Mouse (Mus musculus): ENCODE data around the gene Map3k5. TPM values are rescaled to one million over a fixed set of nuclear protein-coding genes. Genes with fewer than 3 reads are reported as not detected.

Map3k5 gene
- 14.8 TPM for polyA plus RNA-seq (2021)

DNA sequence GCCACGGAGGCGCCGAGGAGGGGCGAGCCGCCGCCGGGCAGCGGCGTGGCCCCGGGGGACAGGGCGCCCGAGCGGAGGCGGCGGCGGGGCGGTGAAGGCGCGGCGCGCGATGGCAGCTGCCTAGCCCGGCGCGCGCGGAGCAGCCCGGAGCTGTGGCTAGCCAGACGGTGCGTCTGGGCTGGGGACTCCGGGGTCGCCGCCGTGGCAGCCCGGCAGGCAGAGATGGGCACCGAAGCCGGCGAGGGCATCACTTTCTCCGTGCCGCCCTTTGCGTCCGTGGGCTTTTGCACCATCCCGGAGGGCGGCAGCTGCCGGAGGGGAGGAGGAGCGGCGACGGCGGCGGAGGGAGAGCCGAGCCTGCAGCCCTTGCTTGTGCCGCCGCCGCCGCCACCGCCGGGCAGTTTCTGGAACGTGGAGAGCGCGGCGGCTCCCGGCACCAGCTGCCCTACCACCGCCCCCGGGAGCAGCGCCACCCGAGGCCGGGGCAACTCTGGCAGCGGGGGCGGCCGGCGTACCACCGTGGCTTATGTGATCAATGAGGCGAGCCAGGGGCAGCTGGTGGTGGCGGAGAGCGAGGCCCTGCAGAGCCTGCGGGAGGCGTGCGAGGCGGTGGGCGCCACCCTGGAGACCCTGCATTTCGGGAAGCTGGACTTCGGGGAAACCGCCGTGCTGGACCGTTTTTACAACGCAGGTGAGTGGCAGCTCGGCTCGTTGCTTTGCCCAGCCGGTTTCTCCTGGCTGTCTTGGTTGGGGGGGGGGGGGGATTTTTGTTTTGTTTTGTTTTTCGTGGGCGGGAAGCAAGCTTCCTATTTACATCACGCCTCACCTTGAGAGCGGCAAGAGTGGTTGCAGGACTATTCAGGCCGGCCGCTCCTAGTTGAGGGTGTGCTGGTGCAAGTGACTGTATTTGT, at the start of gene Map3k5:
TSS of gene Map3k5 (plus strand) at position 89 of the 911 bp plus-strand sequence.
- no peak for TF ChIP-seq CTCF (IDR thresholded peaks at IDR 0.05)
- ATAC-seq (peak; percentile 54), DNase-seq (ENCODE audit: low read depth, low spot score) (no peak)
- ChIA-PET CTCF (interaction anchor here (0.6 to 3.5 kb wide), 17 partner anchors 11 to 190 kb away, joined by 3 to 31 read pairs (median 4); no protein-coding TSS in a partner anchor), POLR2A (interaction anchor here (0.6 to 2.9 kb wide), 6 partner anchors 56 to 226 kb away, joined by 3 to 10 read pairs (median 3); no protein-coding TSS in a partner anchor)
- no peaks in the 10 kb centered on the region for H3K27me3 ChIP-seq
- in situ Hi-C loops (cut with MboI; ENCODE audit: low pct_unique_long_range_greater_than_20kb) = loop anchor here (5.0 to 25.0 kb wide), 2 partner anchors 138 to 378 kb away; partner anchors contain the start of gene Bclaf1

DNA sequence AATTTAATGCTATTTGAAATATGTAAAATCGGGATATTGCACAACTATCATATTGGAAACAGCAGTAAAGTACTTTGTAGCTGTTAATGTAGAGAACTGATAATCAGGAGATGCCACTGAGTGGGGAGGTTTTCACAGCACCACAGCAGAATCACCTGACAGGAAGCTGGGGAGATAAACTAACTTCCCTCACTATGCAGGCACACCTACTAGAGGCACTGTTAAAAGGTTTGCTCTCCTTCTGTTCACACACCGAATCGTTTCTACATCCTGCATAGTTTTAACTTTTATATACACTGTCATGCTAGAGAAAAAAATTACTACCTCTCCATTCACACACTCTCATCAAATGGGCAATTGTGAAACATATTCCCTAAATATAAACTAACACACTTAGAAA, 48.0 kb upstream of the Map3k5 start:
- DNase-seq (ENCODE audit: low read depth, low spot score) = no peak
- CTCF ChIA-PET = interaction anchor here (1.3 to 2.9 kb wide), 3 partner anchors 10 to 174 kb away, joined by 3 to 14 read pairs (median 8); partner anchors contain the start of gene Il20ra
- POLR2A ChIA-PET = no interaction called here
- no peak for TF ChIP-seq CTCF (IDR thresholded peaks at IDR 0.05)
- ATAC-seq = no peak
- in situ Hi-C loops (cut with MboI; ENCODE audit: low pct_unique_long_range_greater_than_20kb) = no loop called here
- H3K27me3 ChIP-seq = no peaks in the 10 kb centered on the region

- DNase-seq (ENCODE audit: low read depth, low spot score) = no peak
- CTCF ChIA-PET = interaction anchor here (2.4 kb wide), 1 partner anchor 178 kb away, joined by 5 read pairs; the partner anchor contains the start of gene Il20ra
- in situ Hi-C loops (cut with MboI; ENCODE audit: low pct_unique_long_range_greater_than_20kb) = loop anchor here (5.0 kb wide), 2 partner anchors 188 to 648 kb away; no protein-coding TSS in a partner anchor
- TF ChIP-seq CTCF (IDR thresholded peaks at IDR 0.05) = no peak
- H3K27me3 ChIP-seq = no peaks in the 10 kb centered on the region
- no peak for ATAC-seq
- POLR2A ChIA-PET = no interaction called here
Observed at GRCm38 (mm10) chr10:19889908-19890307, 44.4 kb upstream of the Map3k5 start.

- ATAC-seq (no peak), DNase-seq (ENCODE audit: low read depth, low spot score) (no peak)
- no peaks in the 10 kb centered on the region for H3K27me3 ChIP-seq
- CTCF ChIA-PET = interaction anchor here (0.9 to 2.1 kb wide), 9 partner anchors 9 to 189 kb away, joined by 3 to 9 read pairs (median 4); partner anchors contain the start of gene Il20ra
- in situ Hi-C loops (cut with MboI; ENCODE audit: low pct_unique_long_range_greater_than_20kb) = loop anchor here (5.0 kb wide), 2 partner anchors 189 to 649 kb away; no protein-coding TSS in a partner anchor
- TF ChIP-seq CTCF (IDR thresholded peaks at IDR 0.05) = no peak
- POLR2A ChIA-PET = interaction anchor here (0.7 kb wide), 1 partner anchor 188 kb away, joined by 3 read pairs; no protein-coding TSS in a partner anchor
Observed at GRCm38 (mm10) chr10:19891686-19892085, 42.6 kb upstream of the Map3k5 start.

DNA sequence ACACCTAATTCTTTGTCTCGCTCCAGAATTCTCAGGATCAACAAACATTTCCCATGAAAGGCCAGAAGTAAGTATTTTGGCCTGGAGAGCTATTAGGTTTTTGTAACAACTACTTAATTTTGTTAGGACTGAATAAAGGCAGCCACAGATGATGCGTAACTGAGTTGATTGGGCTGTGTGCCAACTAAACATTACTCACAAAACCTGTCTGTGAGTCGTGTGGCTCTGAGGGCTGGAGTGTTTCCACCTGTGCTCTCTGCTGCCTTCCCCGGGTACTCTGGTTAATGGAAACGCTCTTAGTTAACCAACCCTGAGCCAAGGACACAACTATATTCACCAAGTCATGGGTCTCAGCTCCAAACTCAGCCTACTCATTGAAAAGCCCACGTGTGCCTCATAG, 41.1 kb upstream of the Map3k5 start:
- CTCF ChIA-PET = interaction anchor here (2.0 to 2.1 kb wide), 2 partner anchors 12 to 185 kb away, joined by 6 to 8 read pairs; no protein-coding TSS in a partner anchor
- in situ Hi-C loops (cut with MboI; ENCODE audit: low pct_unique_long_range_greater_than_20kb) = loop anchor here (5.0 kb wide), 2 partner anchors 191 to 651 kb away; no protein-coding TSS in a partner anchor
- no peak for DNase-seq (ENCODE audit: low read depth, low spot score)
- no peak for TF ChIP-seq CTCF (IDR thresholded peaks at IDR 0.05)
- no peak for ATAC-seq
- POLR2A ChIA-PET = interaction anchor here (0.5 kb wide), 1 partner anchor 157 kb away, joined by 4 read pairs; no protein-coding TSS in a partner anchor
- no peaks in the 10 kb centered on the region for H3K27me3 ChIP-seq

- ChIA-PET CTCF (no interaction called here), POLR2A (interaction anchor here (0.5 kb wide), 1 partner anchor 158 kb away, joined by 4 read pairs; no protein-coding TSS in a partner anchor)
- no peaks in the 10 kb centered on the region for H3K27me3 ChIP-seq
- DNase-seq (ENCODE audit: low read depth, low spot score) = no peak
- no peak for ATAC-seq
- in situ Hi-C loops (cut with MboI; ENCODE audit: low pct_unique_long_range_greater_than_20kb) = loop anchor here (5.0 kb wide), 2 partner anchors 192 to 652 kb away; no protein-coding TSS in a partner anchor
- TF ChIP-seq CTCF (IDR thresholded peaks at IDR 0.05) = peak; percentile 81
Observed at GRCm38 (mm10) chr10:19893976-19894375, 40.3 kb upstream of the Map3k5 start.

- in situ Hi-C loops (cut with MboI; ENCODE audit: low pct_unique_long_range_greater_than_20kb) = no loop called here
- TF ChIP-seq CTCF (IDR thresholded peaks at IDR 0.05) = no peak
- DNase-seq (ENCODE audit: low read depth, low spot score) (no peak), ATAC-seq (no peak)
- no peaks in the 10 kb centered on the region for H3K27me3 ChIP-seq
- ChIA-PET POLR2A (no interaction called here), CTCF (no interaction called here)
Observed at GRCm38 (mm10) chr10:19900191-19900590, 34.1 kb upstream of the Map3k5 start.

DNA sequence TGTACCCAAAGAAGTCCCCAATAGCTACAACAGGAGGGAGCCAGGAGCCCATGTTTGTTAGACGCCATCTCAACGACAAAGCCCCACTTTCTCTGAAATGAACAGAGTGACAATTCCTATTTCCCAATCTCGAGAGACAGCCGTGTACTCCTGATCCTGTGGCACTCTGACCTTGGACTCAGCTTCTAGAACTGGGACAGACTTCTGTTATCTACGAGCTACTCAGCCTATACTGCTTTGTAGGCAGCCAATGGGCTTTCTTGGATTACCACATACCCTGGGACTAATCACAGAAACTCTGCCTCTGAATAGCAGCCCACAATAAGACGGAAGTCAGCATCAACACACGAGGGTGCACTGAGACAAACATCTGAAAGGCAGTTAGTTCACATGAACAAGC, 32.3 kb upstream of the Map3k5 start:
- ChIA-PET CTCF (interaction anchor here (0.9 to 1.4 kb wide), 4 partner anchors 9 to 192 kb away, joined by 3 read pairs; no protein-coding TSS in a partner anchor), POLR2A (no interaction called here)
- no peak for TF ChIP-seq CTCF (IDR thresholded peaks at IDR 0.05)
- in situ Hi-C loops (cut with MboI; ENCODE audit: low pct_unique_long_range_greater_than_20kb) = no loop called here
- DNase-seq (ENCODE audit: low read depth, low spot score) (no peak), ATAC-seq (no peak)
- no peaks in the 10 kb centered on the region for H3K27me3 ChIP-seq

GRCm38 (mm10) chr10:19904077-19904820, 30.0 kb upstream of the Map3k5 start:
- DNase-seq (ENCODE audit: low read depth, low spot score) = no peak
- ChIA-PET POLR2A (interaction anchor here (0.6 to 1.6 kb wide), 2 partner anchors 31 to 781 kb away, joined by 3 to 5 read pairs; no protein-coding TSS in a partner anchor), CTCF (interaction anchor here (0.8 to 2.2 kb wide), 4 partner anchors 11 to 202 kb away, joined by 3 to 6 read pairs (median 6); no protein-coding TSS in a partner anchor)
- no peak for TF ChIP-seq CTCF (IDR thresholded peaks at IDR 0.05)
- in situ Hi-C loops (cut with MboI; ENCODE audit: low pct_unique_long_range_greater_than_20kb) = no loop called here
- no peaks in the 10 kb centered on the region for H3K27me3 ChIP-seq
- ATAC-seq = no peak
